In the genomic region with DNA sequence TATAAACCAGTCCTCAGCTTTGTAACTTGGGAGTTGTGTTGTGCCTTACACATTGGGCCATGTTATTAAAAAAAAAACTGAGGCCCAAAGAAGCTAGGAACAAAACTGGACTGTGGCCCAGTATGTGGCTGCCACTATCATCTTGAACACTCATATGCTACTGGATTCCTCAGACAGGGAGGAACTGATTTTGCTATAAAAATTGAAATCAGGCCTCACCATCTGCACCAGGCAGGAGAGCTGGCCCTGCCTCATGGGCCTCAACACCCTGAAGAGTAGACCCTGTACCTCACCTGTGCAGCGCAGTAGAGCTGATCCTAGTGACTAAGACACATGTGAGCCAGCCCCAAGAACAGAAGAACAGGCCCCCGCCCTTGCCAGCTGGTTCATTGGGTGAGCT, we compare ENCODE assay signal across 20 mouse cellular contexts. TPM values are rescaled to one million over a fixed set of nuclear protein-coding genes. Genes with fewer than 3 reads are reported as not detected.
DNase-seq lines count a peak whose midpoint lies in the region; ATAC-seq and TF ChIP-seq lines count a peak whose summit lies in the region.
"Had no signal": no experiment of that assay in that cellular context is flagged by ENCODE, and none has a peak within 500 bp of the region (broad histone marks: within the 10 kb centered on the region; RNA-seq: fewer than 3 reads in every experiment).

No protein-coding gene starts in this region.

- TF ChIP-seq CTCF in G1E (IDR thresholded peaks at IDR 0.05; ENCODE audit: low read depth, low read length) (no peak), MEL (IDR thresholded peaks at IDR 0.05 in 2 of 3, conservative IDR thresholded peaks at IDR 0.05 in 1 of 3; ENCODE audit: control insufficient read depth in 1 of 3, insufficient read depth in 1 of 3, low read depth in 2 of 3, low read length in 3 of 3, poor library complexity in 1 of 3, severe bottlenecking in 1 of 3) (no peak)

- ATAC-seq in G1E (ENCODE audit: extremely low read depth, insufficient number of reproducible peaks, low FRiP score, poor library complexity, severe bottlenecking): 0 out of 2 replicates have a peak, but pooled peaks have one; percentile 8
- ATAC-seq in megakaryocyte-erythroid progenitor cell, adult 5-6 weeks (replicated peaks; ENCODE audit: low FRiP score, low TSS enrichment, poor library complexity, severe bottlenecking): peak; percentile 88
- ATAC-seq: forebrain, embryonic 14.5 days; forebrain, postnatal 0 days had no signal

- TF ChIP-seq EP300 in MEL (IDR thresholded peaks at IDR 0.05; ENCODE audit: low read depth in 1 of 2, low read length in 2 of 2): peak; percentile 69 to 79

- H3K9ac ChIP-seq in MEL (ENCODE audit: control insufficient read depth, low read depth, low read length, poor library complexity, severe bottlenecking): no peak overlapping the region
- H3K9ac ChIP-seq: embryonic facial prominence, embryonic 12.5 days; forebrain, embryonic 12.5 days; forebrain, postnatal 0 days had no signal

- H3K9me3 ChIP-seq in G1E (replicated peaks) (no peaks in the 10 kb centered on the region), MEL (replicated peaks; ENCODE audit: insufficient read depth, low read length) (no peaks in the 10 kb centered on the region)
- H3K9me3 ChIP-seq: embryonic facial prominence, embryonic 10.5 days; embryonic facial prominence, embryonic 12.5 days; forebrain, embryonic 12.5 days had no signal

- no peak for TF ChIP-seq POLR2A in MEL (IDR thresholded peaks at IDR 0.05; ENCODE audit: control insufficient read depth in 1 of 2, insufficient read depth in 1 of 2, low read depth in 1 of 2, low read length in 2 of 2, poor library complexity in 1 of 2)

- TF ChIP-seq RAD21 in MEL (IDR thresholded peaks at IDR 0.05; ENCODE audit: low read depth, low read length): no peak

- H3K79me2 ChIP-seq in MEL (ENCODE audit: control insufficient read depth, insufficient read depth, low read length, poor library complexity): peaks cover 2% of the 10 kb centered on the region; the same call in 1 of the 2 replicates

- H3K27me3 ChIP-seq in G1E (ENCODE audit: insufficient read depth, low read length): no peaks in the 10 kb centered on the region
- H3K27me3 ChIP-seq in MEL (ENCODE audit: control insufficient read depth in 1 of 2, insufficient read depth in 2 of 2, low read length in 2 of 2): no peaks in the 10 kb centered on the region
- H3K27me3 ChIP-seq: embryonic facial prominence, embryonic 12.5 days; forebrain, embryonic 12.5 days had no signal

- peaks cover 31% of the 10 kb centered on the region for H3K4me1 ChIP-seq in G1E (ENCODE audit: insufficient read depth, low read depth, low read length)
- no peaks in the 10 kb centered on the region; a peak in 1 of 4 replicates for H3K4me1 ChIP-seq in MEL (ENCODE audit: control insufficient read depth in 1 of 2, insufficient read depth in 2 of 2, low read length in 2 of 2)
- H3K4me1 ChIP-seq: embryonic facial prominence, embryonic 10.5 days; embryonic facial prominence, embryonic 12.5 days; forebrain, embryonic 12.5 days had no signal

- no peak overlapping the region for H3K27ac ChIP-seq in MEL (ENCODE audit: control insufficient read depth, low read depth, low read length)
- H3K27ac ChIP-seq: embryonic facial prominence, embryonic 10.5 days; embryonic facial prominence, embryonic 12.5 days; forebrain, embryonic 12.5 days had no signal

- H3K36me3 ChIP-seq in G1E (replicated peaks): peaks cover 96% of the 10 kb centered on the region
- H3K36me3 ChIP-seq in MEL (ENCODE audit: control insufficient read depth in 1 of 2, insufficient read depth in 2 of 2, low read length in 2 of 2): peaks cover 15 to 69% of the 10 kb centered on the region in 2 experiments; a peak in 3 of 4 replicates

- DNase-seq in G1E (ENCODE audit: low spot score): no peak
- peak; percentile 55 for DNase-seq in MEL (ENCODE audit: low read depth, low spot score)
- DNase-seq in cerebellum, adult 11-12 months: no peak
- no peak for DNase-seq in spleen, adult 12 weeks (ENCODE audit: low spot score)
- DNase-seq: adrenal gland, adult 2 months; adrenal gland, postnatal 10 days; adrenal gland, postnatal 25 days; cerebellum, adult 11 months; cerebellum, adult 2 months; cerebellum, adult 9-10 months; cerebellum, postnatal 10 days; cerebellum, postnatal 25 days; forebrain, postnatal 0 days had no signal

- H3K4me3 ChIP-seq in G1E (ENCODE audit: low read depth, low read length) (no peak overlapping the region), MEL (ENCODE audit: control insufficient read depth in 1 of 2, insufficient read depth in 1 of 2, low read depth in 2 of 2, low read length in 2 of 2) (no peak overlapping the region)
- H3K4me3 ChIP-seq: embryonic facial prominence, embryonic 10.5 days; embryonic facial prominence, embryonic 12.5 days; forebrain, embryonic 12.5 days had no signal

TF ChIP-seq in MEL, 35 proteins besides CTCF, POLR2A, EP300 and RAD21:
- TF ChIP-seq JUND (IDR thresholded peaks at IDR 0.05; ENCODE audit: low read depth, low read length) (no peak), TCF12 (IDR thresholded peaks at IDR 0.05; ENCODE audit: low read depth, low read length) (peak; percentile 90), GATA1 (IDR thresholded peaks at IDR 0.05; ENCODE audit: low read depth, low read length) (0 out of 2 replicates have a peak, but pooled peaks have one; percentile 47), POLR2AphosphoS5 (IDR thresholded peaks at IDR 0.05; ENCODE audit: borderline replicate concordance, low read depth, low read length) (no peak), ZNF384 (IDR thresholded peaks at IDR 0.05; ENCODE audit: low read depth, low read length) (peak; percentile 61), TAL1 (IDR thresholded peaks at IDR 0.05; ENCODE audit: low read length) (peak; percentile 79), MAX (IDR thresholded peaks at IDR 0.05; ENCODE audit: low read length) (no peak; the same call in 1 of the 2 replicates), RCOR1 (IDR thresholded peaks at IDR 0.05; ENCODE audit: low read depth, low read length) (peak; percentile 96), ETS1 (IDR thresholded peaks at IDR 0.05; ENCODE audit: low read depth, low read length) (peak; percentile 40; the same call in 1 of the 2 replicates)

RNA-seq across cellular contexts. Expression of a gene that starts 10.8 kb away (rescaled TPM):
- total RNA-seq in G1E (2014; fragmentation: Nextera tagmentation): 26.2 and 26.6 TPM in 2 replicates
- total RNA-seq in G1E (2017): 22.0 and 26.3 TPM in 2 replicates
- 12.1 and 14.9 TPM in 2 replicates for polyA plus RNA-seq in G1E (2012)
- 60.2 and 67.3 TPM in 2 replicates for total RNA-seq in MEL (2012; rRNA removed)
- 10 to 100 TPM in 1 of 2 experiments, not detected in 1; 41.4 TPM for polyA plus RNA-seq in MEL (2012; ENCODE audit: insufficient read depth in 1 of 2, insufficient read length in 2 of 2, low read depth in 1 of 2, low replicate concordance in 2 of 2, missing spikeins in 1 of 2)
- total RNA-seq in megakaryocyte-erythroid progenitor cell, adult 5-6 weeks (2014; fragmentation: Nextera tagmentation): 17.5 and 19.8 TPM in 2 replicates
- 23.2 and 38.0 TPM in 2 replicates for total RNA-seq in megakaryocyte-erythroid progenitor cell, adult 5-6 weeks (2017)

RNA-seq across cellular contexts. Expression of a gene that starts 33.0 kb away (rescaled TPM):
- total RNA-seq in G1E (2014; fragmentation: Nextera tagmentation): not detected in 2 replicates
- total RNA-seq in G1E (2017): 0.06 TPM in 1 of 2 replicates, not detected in the other
- not detected in 2 replicates for polyA plus RNA-seq in G1E (2012)
- total RNA-seq in MEL (2012; rRNA removed): not detected in 2 replicates
- polyA plus RNA-seq in MEL (2012; ENCODE audit: insufficient read depth in 1 of 2, insufficient read length in 2 of 2, low read depth in 1 of 2, low replicate concordance in 2 of 2, missing spikeins in 1 of 2): not detected
- total RNA-seq in megakaryocyte-erythroid progenitor cell, adult 5-6 weeks (2014; fragmentation: Nextera tagmentation): not detected in 2 replicates
- not detected in 2 replicates for total RNA-seq in megakaryocyte-erythroid progenitor cell, adult 5-6 weeks (2017)
- total RNA-seq: adrenal gland, adult 2 months; adrenal gland, postnatal 10 days; adrenal gland, postnatal 25 days; forebrain, postnatal 0 days had no signal
- polyA plus RNA-seq: adrenal gland, adult 2 months; C2C12; cerebellum, adult 2 months; cortical plate, adult 2 months; embryonic facial prominence, embryonic 10.5 days; embryonic facial prominence, embryonic 12.5 days; forebrain, embryonic 14.5 days; forebrain, postnatal 0 days had no signal
